Mouse (Mus musculus) monocyte, adult 59 days (primary cell): Measurements from ENCODE around the gene Actl6a. TPM values are rescaled to one million over a fixed set of nuclear protein-coding genes. Genes with fewer than 3 reads are reported as not detected.

Experiments used
- total RNA-seq, 2 experiments: library from RNA; stranded (reverse); gene quantifications; one replicate each; pipeline ENCODE4 v1.2.4; 2023

Actl6a gene
- 10 to 100 TPM; 37.3 to 38.4 TPM for total RNA-seq

DNA sequence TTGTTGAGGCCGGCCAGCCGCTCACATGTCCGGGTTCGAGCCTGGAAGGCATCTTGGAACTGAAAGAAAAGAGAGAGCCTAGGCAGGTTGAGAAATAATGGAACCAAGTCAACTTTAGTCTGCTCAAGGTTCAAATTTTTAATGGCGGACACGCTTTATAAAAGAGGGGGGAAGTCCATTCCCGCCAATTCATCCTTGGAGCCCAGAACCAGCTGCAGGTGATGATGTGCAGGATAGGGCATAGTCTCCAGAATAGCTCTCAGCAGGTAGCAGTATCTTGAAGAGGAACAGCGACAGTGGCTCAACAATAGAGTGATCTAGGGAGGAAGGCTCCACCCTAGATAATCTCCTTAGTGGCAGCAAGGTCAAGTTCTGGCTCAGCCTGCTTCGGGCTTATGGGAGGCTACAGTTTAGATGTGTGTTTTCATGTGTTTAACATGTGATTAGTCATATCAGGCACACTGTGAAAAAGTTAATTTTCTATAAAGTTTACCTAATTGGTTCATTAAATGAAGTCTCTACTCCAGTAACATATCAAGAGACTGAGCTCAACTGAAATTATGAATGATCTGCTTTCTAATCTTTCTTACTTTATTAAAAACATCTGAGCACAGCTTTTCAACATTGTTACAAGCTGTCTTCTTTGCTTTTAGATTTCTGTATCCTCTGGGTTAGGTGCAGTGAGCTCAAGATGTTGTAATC lies at the start of gene Actl6a:
Actl6a (plus strand) TSS at position 652 of the 702 bp plus-strand sequence.

DNA sequence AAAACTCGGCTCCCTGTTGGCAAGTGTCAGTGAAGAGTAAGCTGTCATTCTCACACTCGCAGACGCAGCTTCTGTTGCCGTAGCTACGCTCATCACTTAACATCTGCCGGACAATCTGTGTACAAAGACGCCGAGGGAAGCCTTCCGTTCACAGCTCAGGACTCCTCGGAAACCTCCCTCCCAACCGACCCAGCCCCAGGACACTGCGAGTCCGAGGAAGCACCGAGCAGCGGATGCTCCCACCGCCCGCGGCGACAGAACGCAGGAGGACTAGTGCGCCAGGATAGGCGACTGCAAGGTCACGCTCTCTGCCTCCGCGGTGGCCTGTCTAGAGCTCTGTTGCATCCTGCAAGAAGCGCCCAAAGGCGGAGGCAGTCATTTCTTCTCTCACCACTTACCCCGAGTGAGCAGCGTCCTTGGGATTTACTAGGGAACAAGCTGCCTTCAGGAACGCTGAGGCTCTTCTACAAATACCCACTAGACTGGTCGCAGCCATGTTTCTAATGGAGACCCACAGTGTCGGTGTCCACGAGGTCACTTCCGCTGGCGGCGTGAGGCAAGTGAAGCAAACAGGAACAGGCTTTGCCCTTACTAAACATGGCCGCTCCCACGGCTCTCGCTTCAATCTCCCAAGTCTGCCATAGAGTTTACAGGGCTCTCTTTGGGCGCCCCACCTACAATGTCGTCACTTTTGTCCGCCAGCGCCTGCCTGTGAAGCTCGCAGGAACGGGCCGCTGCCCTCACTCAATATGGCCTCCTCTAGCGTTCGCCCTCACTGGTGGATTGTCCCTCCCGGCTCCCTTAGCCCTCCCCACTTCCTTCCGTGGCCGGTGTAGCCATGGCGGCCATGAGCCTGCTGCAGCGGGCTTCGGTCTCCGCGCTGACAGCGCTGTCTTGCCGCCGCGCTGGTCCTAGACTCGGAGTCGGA lies 30.4 kb downstream of the Actl6a start, which contains the start of gene Ndufb5:
Ndufb5 (plus strand) TSS at position 747 of the 928 bp plus-strand sequence.

DNA sequence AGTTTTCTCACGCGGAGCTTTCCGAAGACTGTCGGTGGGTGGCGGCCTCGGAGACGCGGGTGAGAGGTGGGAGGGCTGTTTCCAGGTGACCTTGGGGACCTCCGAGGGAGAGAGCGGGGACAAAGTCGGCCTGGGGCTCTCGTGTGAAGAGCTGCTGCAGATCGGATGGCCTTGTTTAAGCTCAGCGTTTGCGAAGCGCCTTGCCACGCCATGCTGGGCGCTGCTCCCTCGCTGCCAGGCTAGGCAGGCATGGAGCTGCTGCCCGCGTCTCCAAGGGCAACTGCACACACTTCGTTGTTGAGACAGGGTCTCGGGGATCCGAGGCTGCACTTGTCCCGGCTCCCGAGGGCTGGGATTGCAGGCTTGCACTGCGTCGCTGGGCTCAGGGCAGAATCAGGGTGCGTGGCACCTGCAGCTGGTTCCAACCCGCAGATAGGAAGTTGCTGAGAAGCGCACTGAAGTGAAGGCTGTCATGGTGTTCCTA lies 31.1 kb downstream of the Actl6a start, which contains the start of gene Mrpl47:
Mrpl47 (minus strand) TSS at position 434 of the 484 bp plus-strand sequence.

Other genes starting within 250 kb of the Actl6a start
- gene Kcnmb3, start 214.1 kb upstream of the Actl6a start, total RNA-seq = under 1 TPM in 1 of 2 experiments, not detected in 1; 0.82 TPM
- gene Zfp639, start 196.0 kb upstream of the Actl6a start, total RNA-seq = 10 to 100 TPM; 23.0 to 26.0 TPM
- 10 to 100 TPM; 32.2 to 40.7 TPM for gene Mfn1, start 176.8 kb upstream of the Actl6a start, total RNA-seq
- 10 to 100 TPM; 37.3 to 42.2 TPM for gene Gnb4, start 89.7 kb upstream of the Actl6a start, total RNA-seq
- 10 to 100 TPM; 67.3 to 81.5 TPM for gene Ndufb5, start 30.7 kb downstream of the Actl6a start, total RNA-seq
- 1 to 10 TPM; 5.8 to 9.0 TPM for gene Mrpl47, start 31.3 kb downstream of the Actl6a start, total RNA-seq
- gene Usp13, start 111.2 kb downstream of the Actl6a start, total RNA-seq = not detected